ENCODE assay signal across 9 mouse cellular contexts in genomic region chr14:46385701-46386477, GRCm38 (mm10). TPM values are rescaled to one million over a fixed set of nuclear protein-coding genes. Genes with fewer than 3 reads are reported as not detected.
DNase-seq lines count a peak whose midpoint lies in the region; ATAC-seq and TF ChIP-seq lines count a peak whose summit lies in the region.
"Had no signal": no experiment of that assay in that cellular context is flagged by ENCODE, and none has a peak within 500 bp of the region (broad histone marks: within the 10 kb centered on the region; RNA-seq: fewer than 3 reads in every experiment).

No protein-coding gene starts in this region.

- peaks cover 8% of the 10 kb centered on the region; the same call in 1 of the 2 replicates for H3K36me3 ChIP-seq in heart, embryonic 12.5 days

- 2% methylated on average over 39 of the region's 39 CpGs for WGBS in lung, adult 2 months
- WGBS in heart, embryonic 12.5 days, result 1% methylated on average over 39 of the region's 39 CpGs

- H3K4me3 ChIP-seq in lung, adult 2 months (replicated peaks; ENCODE audit: extremely low read depth, low read depth, low read length), result peak overlapping the region; percentile 79
- peak overlapping the region; percentile 66 for H3K4me3 ChIP-seq in heart, embryonic 12.5 days

- no peaks in the 10 kb centered on the region for H3K9me3 ChIP-seq in heart, embryonic 12.5 days (replicated peaks)

- H3K27ac ChIP-seq in heart, embryonic 12.5 days (ENCODE audit: poor library complexity, severe bottlenecking), result peak overlapping the region; percentile 55

- peaks cover 9% of the 10 kb centered on the region for H3K27me3 ChIP-seq in heart, embryonic 12.5 days (replicated peaks)
- H3K27me3 ChIP-seq: Patski had no signal

- no peak for ATAC-seq in heart, embryonic 12.5 days (ENCODE audit: insufficient number of reproducible peaks, low FRiP score)
- no peak for ATAC-seq in megakaryocyte progenitor cell, adult 5-6 weeks (replicated peaks; ENCODE audit: poor library complexity)
- ATAC-seq: Patski had no signal

- peak overlapping the region; percentile 86 for H3K4me2 ChIP-seq in heart, embryonic 12.5 days

- peak; percentile 52 for DNase-seq in lung, adult 2 months
- no peak for DNase-seq in lung, postnatal 25 days (ENCODE audit: low spot score)
- DNase-seq in kidney, postnatal 36 days, result peak; percentile 29 to 57
- DNase-seq in neural tube, embryonic 10.5 days (ENCODE audit: extremely low spot score, low spot score), result peak; percentile 64
- no peak for DNase-seq in right cerebral cortex, adult 18-20 months
- DNase-seq in layer of hippocampus, postnatal 36 days, result no peak

- H3K4me1 ChIP-seq in lung, adult 2 months (ENCODE audit: control insufficient read depth, insufficient read depth, low read length), result peaks cover 4% of the 10 kb centered on the region; the same call in 1 of the 2 replicates
- H3K4me1 ChIP-seq in heart, embryonic 12.5 days (replicated peaks), result peaks cover 22% of the 10 kb centered on the region

- H3K9ac ChIP-seq in heart, embryonic 12.5 days, result peak overlapping the region; percentile 74

- no peak for TF ChIP-seq POLR2A in lung, adult 2 months (IDR thresholded peaks at IDR 0.05; ENCODE audit: borderline replicate concordance, extremely low read depth, low read depth, low read length)

- no peak for TF ChIP-seq CTCF in lung, adult 2 months (IDR thresholded peaks at IDR 0.05; ENCODE audit: insufficient read depth, low read length)

RNA-seq across cellular contexts. Expression of gene Bmp4, which starts 4.6 kb away (rescaled TPM):
- 153 and 271 TPM in 2 replicates for polyA plus RNA-seq in lung, adult 2 months (2012; rRNA removed)
- polyA plus RNA-seq in heart, embryonic 12.5 days (2016; fragmentation: Nextera tagmentation; extraction: Ambion mirVana), result 35.7 and 41.3 TPM in 2 replicates
- total RNA-seq in megakaryocyte progenitor cell, adult 5-6 weeks (2015), result not detected in 2 replicates
- not detected in 2 replicates for total RNA-seq in megakaryocyte progenitor cell, adult 5-6 weeks (2017)
- 1 to 10 TPM; 3.8 to 5.2 TPM for total RNA-seq in layer of hippocampus, postnatal 36 days (2021)

RNA-seq across cellular contexts. Expression of gene Gm15217, which starts 6.7 kb away (rescaled TPM):
- polyA plus RNA-seq in lung, adult 2 months (2012; rRNA removed), result 0.24 and 0.71 TPM in 2 replicates
- 0.60 TPM in 1 of 2 replicates, not detected in the other for polyA plus RNA-seq in heart, embryonic 12.5 days (2016; fragmentation: Nextera tagmentation; extraction: Ambion mirVana)
- total RNA-seq in megakaryocyte progenitor cell, adult 5-6 weeks (2015), result not detected in 2 replicates
- total RNA-seq in megakaryocyte progenitor cell, adult 5-6 weeks (2017), result not detected in 2 replicates
- total RNA-seq in layer of hippocampus, postnatal 36 days (2021), result not detected
- polyA plus RNA-seq: Patski had no signal

Comparison
In these comparisons a context has a peak if more than half of its experiments do, and no peak if none do; other contexts are left out.
1. DNase-seq: peak in lung, adult 2 months (single experiment), kidney, postnatal 36 days (2 of 2) and neural tube, embryonic 10.5 days (single experiment); none in lung, postnatal 25 days (single experiment), right cerebral cortex, adult 18-20 months (single experiment) and layer of hippocampus, postnatal 36 days (0 of 2).
2. RNA of gene Bmp4, which starts 4.6 kb away (total RNA-seq): 3.8 to 5.2 TPM in layer of hippocampus, postnatal 36 days; not detected in megakaryocyte progenitor cell, adult 5-6 weeks; every median in the first group is over 4 times any median in the second.